Mouse (Mus musculus) heart, postnatal 10 days (tissue): Measurements from ENCODE around the gene Mad2l2. TPM values are rescaled to one million over a fixed set of nuclear protein-coding genes. Genes with fewer than 3 reads are reported as not detected.
A peak's percentile ranks its signal among the peaks of the same experiment; 100 is the strongest.

Experiments used
- DNase-seq, 2 experiments: peaks; one replicate each; pipeline ENCODE4 v3.0.0; 2021
- intact Hi-C: fragments of 180-260 bp; cut with DNase I; formaldehyde crosslinking; loops from one replicate; pipeline ENCODE4 v1.15.1; 2025
- total RNA-seq, 2 experiments: library from RNA; stranded (reverse); gene quantifications; 2 replicates each; pipeline ENCODE4 v1.2.3; 2021

Gene Mad2l2
- total RNA-seq = 10 to 100 TPM; 12.5 to 15.1 TPM

DNA sequence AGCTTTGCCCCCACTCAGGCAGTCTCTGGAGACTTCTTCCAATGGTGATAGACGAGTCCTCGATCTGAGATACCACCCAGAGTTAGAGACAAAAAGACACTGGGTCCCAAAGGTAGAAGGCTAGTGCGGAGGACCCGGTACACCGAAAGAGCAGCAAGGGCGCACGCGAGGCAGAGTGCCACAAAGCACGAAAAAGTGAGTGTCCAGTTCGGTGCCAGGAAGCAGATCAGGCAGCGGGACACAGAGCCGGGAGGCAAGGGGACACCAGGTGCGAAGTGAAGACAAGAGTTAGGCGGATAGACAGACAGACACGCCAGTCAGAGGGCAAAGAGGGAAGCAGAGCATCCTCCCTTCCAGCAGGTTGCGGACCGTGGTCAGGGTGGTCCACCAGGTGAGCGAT, at the start of gene Mad2l2:
TSS of gene Mad2l2 (plus strand) at position 252 of the 400 bp plus-strand sequence.
- intact Hi-C loops = no loop called here
- DNase-seq = no peak

DNA sequence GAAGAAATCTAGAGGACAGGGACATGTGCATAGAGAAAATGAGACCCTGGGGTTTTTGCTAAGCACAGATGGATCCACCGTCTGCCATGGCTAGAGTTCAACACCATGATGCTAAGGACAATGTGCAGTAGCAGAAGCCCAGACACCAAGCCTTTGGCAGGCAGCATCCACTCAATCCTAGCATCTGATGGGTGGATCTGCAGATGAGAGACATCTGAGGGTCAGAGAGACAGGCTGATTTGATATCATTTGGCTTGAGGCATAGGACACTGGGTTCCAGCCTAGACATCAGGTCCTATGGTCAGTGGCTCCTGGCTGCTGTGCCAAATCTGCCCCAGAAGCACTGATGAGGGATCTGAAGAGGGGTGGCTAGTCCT, 49.6 kb upstream of the Mad2l2 start:
- intact Hi-C loops = no loop called here
- DNase-seq = no peak

DNA sequence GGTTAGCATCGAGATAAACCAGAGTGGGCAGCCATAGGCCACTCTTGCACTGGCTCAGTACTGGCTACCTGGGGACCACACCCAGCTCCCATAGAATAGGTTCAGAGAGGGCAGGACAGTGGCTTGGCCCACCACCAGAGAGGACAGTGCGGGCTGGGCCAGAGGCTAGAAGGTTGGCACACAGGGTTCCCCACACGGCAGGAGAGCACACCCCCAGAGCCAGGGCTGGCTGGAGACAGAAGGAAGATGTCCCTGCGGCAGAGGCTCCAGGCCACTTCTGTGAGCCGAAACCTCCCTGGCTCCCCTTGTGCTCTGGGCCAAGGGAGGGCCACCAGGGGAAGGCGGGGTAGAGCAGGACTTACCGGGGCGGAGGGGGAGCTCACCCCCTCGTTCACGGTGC, 49.0 kb upstream of the Mad2l2 start:
- intact Hi-C loops = no loop called here
- no peak for DNase-seq

DNA sequence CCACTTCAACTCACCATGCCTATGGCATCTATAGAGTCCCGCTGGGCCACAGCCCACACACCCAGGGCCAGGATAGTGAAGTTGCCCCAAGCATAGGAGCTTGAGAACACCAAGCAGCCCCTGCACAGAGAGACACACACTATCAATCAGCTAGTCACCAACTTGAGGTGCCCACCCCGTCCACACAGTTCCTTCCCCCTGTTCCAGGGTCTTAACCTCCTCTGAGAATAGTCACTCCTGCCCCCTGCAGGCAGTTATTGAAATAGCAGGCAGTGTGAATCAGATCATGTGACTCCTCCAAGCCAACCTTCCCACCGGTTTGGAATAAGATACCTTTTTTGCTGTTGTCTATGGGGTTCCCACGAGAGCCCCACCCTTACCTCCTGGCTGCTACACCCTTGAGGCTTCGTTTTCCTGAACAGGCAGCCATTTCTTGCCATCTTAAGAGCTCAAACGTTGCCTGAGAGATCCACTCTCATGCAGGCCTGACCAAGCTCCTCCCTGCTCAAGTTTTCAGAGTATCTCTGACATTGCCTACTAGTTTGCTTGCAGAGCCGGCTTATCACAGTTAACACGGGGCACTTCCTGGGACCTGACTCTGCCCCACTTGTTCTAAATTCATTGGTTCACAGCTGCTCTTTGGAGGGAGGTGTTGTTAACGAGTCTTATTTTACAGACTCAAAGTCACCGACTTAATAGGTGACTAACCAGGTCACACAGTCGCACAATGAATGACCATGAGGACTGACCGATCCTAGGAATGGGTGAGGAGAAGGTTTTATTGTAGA, 47.7 kb upstream of the Mad2l2 start:
- peak; percentile 67 to 86 for DNase-seq
- intact Hi-C loops = no loop called here

DNA sequence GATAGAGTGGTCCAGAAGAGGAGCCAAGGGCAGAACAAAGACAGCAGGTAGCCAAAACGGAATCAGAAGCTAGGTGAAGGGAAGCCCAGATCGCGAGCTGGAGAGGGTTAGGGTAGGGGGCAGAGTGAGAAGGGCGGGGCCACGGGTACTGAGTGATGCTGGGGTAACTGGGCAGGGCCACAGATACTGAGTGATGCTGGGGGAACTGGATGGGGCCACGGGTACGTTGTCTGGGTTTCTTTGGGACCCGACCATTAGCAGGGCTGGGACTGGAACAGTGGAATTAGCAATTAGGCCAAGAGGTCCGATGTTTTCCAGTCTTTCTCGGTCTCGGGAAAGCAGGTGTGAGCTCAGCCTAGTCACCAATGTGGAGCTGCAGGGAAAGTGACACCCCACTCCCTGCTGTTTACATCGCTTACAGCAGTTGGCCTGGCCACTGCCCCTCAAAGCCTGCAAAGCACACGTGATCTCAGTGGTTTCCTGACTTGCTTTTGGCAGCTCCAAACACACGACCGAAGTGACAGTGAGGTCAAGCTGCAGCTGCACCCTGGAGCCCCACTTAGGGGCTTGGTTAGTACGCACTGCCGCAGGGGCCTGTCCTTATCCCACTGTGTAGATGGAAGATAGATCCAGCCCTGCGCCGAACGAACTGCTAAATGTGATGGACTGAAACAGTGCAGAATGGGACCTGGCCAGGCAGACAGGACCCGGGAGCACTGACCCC, 46.8 kb upstream of the Mad2l2 start:
- peak; percentile 64 for DNase-seq
- intact Hi-C loops = no loop called here

DNA sequence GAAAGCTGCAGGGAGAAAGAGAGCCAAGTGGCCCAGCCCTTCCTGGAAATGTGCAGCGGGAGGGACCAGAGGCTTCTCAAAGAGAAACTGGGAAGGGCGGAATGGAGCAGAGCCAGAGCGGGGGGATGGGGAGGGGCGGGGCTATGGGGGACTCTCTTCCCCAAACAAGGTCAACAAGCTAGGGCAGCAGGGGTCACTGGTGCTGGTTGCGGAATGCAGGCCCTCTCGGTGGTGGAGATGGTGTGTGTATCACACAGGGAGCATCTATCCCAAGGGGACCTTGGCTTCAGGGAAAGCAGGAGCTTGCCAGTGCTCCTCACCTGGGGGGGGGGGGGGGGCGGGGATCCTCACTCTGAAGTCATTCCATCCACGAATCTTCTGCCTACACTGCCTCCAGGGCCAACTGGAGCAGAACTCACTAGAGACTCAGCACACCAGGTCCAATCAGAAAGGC, 45.9 kb upstream of the Mad2l2 start:
- intact Hi-C loops = no loop called here
- DNase-seq = peak; percentile 57 to 66

DNA sequence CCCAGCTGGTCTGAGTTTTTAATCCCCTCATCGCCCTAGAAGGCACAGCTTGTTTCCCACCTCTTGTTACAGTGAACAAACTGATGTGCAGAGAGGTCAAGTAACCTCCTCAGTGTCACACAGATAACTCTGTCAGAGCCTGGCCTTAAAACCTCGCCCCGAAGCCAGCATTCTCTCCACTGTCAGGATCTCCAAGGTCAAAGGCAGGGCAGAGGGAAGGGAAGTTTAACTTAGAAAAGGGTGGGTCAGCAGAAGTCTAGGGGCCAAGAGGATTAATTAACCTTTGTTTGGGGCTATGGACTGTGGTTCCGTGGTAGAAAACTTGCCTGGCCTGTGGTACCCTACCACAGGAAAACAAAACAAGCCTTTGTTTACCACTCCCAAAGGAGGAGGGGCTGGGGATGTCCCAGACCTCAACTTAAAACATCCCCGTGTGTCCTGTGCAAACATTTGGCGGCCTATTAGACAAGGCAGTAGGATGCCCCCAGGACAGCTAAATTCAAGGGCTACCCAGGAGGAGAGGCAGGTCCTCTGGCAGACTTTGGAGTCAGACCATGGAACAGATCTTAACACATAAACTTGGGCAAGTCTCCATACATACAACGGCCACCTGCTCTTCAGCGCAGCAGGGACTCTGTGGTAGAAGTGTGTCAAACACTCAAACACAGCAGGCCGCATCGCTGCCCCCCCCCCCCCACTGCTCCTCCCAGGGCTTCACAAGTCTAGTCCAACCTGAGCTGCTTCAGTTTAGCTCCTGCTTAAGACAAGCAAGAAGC, 44.9 kb upstream of the Mad2l2 start:
- peak; percentile 35 to 37 for DNase-seq
- intact Hi-C loops = no loop called here

DNA sequence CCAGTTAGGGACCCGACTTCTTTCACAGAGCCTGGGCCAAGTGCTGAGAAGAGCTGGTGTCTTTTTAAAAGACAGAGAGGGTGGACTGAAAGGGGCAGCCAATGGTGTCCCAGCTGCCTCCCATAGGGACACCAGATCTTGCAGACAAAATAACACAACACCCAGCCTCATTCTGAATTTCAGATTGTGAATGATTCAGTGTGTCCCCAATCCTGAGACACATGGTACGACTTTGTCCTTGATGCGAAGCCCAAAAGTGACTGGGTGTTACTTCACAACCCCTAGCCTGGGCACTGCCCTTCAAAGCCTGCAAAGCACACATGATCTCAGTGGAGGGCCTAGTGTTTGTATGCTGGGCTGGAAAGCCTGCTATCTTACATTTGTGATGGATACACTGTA, 44.3 kb upstream of the Mad2l2 start:
- peak in 1 of 2 experiments; percentile 35 for DNase-seq
- intact Hi-C loops = no loop called here

DNA sequence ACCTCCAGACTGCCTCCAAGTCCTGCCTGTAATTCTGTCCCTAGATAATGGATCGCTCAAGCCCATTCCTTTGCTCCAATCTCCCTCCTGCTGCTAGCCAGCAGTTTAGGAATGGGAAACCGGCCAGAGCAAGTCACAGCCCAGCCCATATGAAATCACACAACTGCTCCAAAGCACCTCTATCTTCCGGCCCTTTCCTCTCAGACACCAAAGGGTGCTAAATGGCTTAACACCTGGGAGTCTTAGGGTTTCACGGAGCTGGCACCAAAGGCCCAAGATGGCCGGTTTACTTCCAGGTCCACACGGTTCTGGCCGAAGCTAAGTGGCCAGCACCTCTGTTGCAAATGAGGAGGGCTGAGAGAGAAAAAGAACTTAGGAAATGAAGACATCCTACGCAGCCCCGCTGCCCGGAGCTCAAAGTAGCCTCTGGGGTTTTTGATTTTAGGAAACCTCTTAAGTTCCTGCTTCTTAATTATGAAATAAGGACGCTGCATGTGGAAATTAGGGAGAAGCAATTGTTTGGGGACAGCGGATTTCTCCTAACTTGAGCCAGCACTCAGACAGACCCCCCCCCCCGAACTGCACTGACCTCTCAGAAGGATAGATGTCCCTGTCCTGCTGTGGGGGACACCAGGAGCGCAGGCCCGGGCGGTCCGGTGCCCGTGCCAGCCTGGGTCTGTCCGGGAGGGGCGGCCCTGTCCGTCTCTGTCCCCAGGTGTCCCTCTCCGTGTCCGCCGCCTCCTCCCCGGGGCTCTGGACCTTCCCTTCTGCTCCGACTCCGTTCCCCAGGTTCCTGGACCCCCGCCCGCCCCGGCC, 42.9 kb upstream of the Mad2l2 start:
- intact Hi-C loops = no loop called here
- peak; percentile 75 to 80 for DNase-seq

DNA sequence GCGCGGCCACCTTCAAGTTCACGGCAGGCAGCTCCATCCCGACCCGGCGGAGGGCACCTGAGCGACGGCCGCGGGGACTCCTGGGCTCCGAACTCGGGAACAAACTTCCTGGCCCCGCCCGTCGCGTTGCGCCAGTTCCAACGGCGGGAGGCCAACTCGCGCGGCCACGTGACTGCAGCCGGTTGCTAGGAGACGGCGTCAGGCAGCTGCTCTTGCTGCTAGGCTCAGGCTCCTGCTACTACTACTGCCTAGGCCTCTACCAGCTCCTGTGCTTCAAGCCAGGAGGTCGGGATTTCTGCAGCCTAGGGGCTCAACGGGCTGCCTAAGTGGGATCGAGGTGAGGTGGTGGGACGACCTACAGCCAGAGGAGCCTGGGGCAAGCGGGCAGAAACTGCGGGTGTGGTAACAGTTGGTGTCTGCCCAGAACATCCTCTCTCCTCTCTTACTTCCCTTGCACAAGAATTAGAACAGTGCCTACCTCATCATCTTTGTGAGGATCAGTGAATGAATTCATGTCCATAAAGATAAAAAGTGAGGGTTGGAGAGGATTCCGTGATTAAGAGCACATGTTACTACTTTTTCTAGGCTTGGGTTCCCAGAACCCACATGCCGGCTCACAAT, 42.2 kb upstream of the Mad2l2 start, which contains the start of gene Agtrap:
TSS of gene Agtrap (minus strand) at position 125 of the 621 bp plus-strand sequence.
- intact Hi-C loops = no loop called here
- peak; percentile 97 to 98 for DNase-seq

DNA sequence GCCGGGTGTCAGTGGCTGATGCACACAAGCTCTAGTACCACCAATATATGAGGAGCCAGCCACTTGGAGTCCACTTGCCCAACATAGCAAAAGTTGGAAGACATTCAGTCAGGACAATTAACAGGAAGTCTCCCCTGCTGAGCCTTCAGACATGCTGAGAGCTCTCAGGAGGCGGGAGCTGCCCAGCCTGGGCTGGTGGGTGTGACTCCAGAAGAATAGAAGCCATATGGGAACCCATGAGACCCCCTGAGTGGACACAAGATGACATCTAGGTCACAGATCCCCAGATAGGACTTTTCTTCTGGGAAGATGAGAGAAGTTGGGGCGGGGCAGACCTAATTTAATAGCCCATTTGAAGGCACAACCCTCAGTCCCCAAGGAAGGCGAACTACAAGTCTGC, 41.0 kb upstream of the Mad2l2 start:
- no peak for DNase-seq
- intact Hi-C loops = no loop called here

DNA sequence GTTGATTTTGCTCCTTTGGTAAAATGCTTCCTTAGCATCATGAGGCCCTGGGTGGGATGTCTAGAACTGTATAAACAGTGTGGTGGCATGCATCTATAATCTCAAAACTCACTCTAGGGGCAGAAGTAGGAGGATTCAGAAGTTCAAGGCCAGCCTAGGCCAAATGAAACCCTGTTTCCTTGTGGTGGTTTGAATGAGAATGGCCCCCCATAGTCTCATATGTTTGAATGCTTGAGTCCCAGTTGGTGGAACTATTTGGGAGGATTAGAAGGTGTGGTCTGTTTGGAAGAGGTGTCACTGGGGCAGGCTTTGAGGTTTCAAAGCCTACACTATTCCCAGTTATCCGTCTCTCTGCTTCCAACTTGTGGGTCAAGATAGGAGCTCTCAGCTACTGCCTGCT, 39.0 kb upstream of the Mad2l2 start:
- intact Hi-C loops = no loop called here
- no peak for DNase-seq

DNA sequence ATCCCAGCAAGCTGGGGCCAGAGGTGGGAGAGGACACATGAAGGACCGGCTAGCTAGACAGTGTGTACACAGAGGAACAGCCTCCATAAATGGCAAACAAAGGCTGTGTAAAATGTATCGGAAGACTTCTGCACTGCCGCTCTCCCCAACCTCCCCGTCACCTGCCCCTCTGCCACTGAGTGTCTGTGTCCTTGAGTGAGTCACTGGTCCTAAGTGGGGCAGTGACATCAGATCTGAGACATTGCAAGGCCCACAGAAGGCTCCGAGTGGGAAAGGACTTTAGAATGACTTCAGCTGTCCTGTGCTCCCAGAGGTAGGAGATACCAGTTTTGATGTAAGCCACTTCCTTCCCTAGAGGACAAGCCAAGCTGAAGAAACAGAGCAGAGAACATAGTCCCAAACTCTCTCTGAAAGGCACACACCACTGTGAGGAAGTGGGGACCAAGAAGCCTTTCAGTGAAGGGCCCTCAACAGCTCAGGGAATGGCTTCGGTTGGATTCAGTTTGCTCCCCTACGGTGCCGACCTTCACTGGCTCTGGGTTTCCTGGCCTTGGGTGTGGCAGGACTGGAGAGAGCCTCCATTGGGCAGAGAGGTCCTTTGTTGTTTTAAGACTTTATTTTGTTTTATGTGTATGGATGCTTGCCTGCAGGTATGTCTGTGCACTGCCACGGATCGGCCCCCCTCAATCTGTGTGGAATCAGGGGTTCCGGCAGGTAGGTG, 37.5 kb upstream of the Mad2l2 start:
- DNase-seq = no peak
- intact Hi-C loops = no loop called here

DNA sequence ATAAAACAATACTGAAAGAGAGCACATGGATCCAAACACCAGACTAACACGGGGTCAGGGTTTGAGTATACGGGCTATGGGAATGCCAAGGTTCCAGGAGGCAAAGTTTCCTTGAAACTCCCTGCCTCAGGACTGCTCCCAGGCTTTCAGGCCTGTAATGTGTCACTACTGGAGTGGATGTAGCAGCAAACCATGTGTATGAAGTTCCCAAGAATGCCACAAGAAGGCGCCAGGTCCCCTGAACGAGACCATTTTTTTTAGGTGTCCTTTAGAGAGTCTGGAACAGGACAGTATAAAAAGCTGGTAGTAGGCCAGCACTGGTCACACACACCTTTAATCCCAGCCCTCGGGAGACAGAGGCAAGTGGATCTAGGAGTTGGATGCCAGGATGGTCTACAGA, 36.0 kb upstream of the Mad2l2 start:
- intact Hi-C loops = no loop called here
- DNase-seq = no peak

DNA sequence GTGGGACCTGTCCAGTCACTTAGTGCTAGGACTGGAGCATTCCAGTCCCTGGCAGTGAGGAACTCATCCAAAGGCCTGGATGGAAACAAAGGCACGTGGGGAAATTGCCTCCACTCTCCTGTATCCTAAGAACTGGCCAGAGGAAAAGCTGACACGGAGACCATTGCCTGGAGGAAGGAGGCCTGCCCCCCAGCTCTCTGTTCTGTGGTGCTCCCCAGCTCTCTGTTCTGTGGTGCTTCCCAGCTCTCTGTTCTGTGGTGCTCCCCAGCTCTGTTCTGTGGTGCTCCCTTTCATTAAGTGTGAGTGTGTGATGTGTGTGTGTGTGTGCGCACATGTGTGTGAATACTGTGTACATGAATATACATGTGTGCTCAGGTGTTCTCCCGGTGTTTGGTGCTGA, 35.1 kb upstream of the Mad2l2 start:
- intact Hi-C loops = no loop called here
- no peak for DNase-seq

DNA sequence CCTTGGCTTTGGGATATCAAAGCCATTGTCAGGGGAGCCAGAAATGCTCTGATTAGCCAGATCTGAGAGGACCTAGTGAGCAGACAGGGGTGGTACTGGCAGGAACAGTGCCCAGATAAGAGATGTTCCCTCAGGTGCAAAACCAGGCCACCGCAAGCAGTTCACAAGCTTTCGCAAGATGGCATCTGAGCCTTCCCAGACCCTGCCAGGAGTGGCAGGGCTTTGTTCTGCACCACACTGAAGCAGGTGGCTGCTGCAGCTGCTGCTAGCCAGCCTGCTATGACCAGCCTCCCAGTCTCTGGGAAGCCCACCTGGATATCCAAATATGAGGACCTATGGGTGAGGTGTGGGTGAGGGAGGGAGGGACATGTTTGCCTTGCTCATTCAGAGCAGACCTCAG, 32.2 kb upstream of the Mad2l2 start:
- intact Hi-C loops = no loop called here

DNA sequence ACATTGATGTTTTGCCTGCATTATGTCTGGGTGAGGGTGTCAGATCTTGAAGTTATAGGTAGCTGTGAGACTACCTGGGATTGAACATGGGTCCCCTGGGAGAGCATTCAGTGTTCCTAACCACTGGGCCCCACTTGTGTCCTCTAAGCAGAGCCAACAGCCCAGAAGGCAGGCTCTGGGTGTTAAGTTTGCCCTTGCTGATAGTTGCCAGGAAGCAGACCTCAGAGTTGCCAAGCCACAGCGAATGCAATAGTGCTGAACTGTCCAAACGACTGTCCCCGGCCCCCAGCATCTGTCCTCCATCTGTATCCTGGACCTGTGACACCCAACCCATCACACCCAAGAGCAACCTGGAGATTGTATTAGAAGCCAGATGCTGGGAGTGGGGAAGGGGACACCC, 31.5 kb upstream of the Mad2l2 start:
- intact Hi-C loops = no loop called here
- DNase-seq = peak in 1 of 2 experiments; percentile 23

More for the DNA sequence above, 32.2 kb upstream of the Mad2l2 start:
- no peak for DNase-seq

DNA sequence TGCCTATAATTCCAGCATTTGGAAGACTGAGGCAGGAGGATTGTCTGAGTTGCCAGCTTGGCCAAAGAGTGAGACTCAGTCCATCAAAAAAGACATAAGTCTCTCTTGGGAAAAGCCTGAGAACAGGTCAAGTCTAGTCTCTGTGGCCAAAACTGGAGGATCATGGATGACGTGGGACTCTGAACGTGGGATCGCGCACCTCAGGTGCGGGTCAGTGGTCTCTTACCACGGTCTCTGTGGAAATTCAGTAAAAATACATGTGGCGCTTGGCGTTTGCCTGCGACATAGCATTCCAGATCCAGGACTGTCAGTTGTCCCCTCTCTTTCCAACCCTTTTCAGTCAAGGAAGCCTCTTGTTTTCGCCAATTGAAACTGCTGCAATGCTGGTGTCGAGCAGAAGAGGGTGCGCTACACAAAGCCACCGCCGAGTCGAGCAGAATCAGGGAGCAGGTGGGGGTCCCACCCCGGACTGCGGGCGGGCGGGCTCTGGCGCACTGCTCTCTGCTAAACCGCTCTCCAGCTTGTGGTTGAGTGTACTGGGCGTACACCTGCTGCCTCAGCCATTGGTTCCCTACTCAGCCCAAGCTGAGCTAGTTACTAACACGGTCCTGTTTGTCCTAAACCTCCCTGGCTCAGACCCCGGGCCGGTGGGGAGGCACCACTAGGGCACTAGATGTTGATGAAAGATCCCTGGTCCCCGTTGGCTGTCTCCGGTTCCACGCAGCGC, 28.2 kb upstream of the Mad2l2 start:
- intact Hi-C loops = no loop called here

DNA sequence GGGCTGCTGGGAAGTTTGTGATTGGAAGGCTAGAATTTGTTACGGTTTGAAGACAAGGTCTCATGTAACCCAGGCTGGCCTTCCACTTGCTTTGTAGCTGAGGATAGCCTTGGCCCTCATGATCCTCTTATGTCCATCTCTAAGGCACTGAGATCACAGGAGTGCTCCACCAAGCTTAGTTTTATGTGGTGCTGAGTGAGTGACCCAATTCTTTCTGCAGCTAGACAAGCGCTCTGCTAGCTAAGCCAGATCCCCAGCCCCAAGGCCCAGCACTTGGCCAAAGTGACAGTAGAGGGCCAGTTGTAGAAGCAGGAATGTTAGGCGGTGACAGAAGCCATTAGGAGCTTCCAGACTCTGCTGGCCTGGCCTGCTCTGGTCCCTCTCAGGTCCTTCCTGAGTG, 26.0 kb upstream of the Mad2l2 start:
- intact Hi-C loops = no loop called here
- DNase-seq = no peak

More for the DNA sequence above, 28.2 kb upstream of the Mad2l2 start:
- peak; percentile 70 to 78 for DNase-seq
